Mouse (Mus musculus) T-helper 2 cell (primary cell): Measurements from ENCODE around the gene Entpd5.

ENCODE experiments used
- in situ Hi-C: fragments of 300-600 bp; cut with MboI, MseI; formaldehyde crosslinking; loops from one replicate; pipeline ENCODE4 v1.15.1; 2025; ENCODE audit warnings: high pct_unique_total_duplicates

Gene Entpd5

GRCm38 (mm10) chr12:84408819-84409507 lies at the start of gene Entpd5, which contains the start of gene Bbof1:
Gene Entpd5, minus strand, starts transcription at chr12:84409029.
Gene Bbof1, plus strand, starts transcription at chr12:84409071.
- in situ Hi-C loops, result no loop called here

GRCm38 (mm10) chr12:84456911-84457310 lies 48.1 kb upstream of the Entpd5 start:
- in situ Hi-C loops, result no loop called here

- in situ Hi-C loops, result no loop called here
Observed at GRCm38 (mm10) chr12:84451801-84452200, 43.0 kb upstream of the Entpd5 start.

GRCm38 (mm10) chr12:84450718-84451646 lies 42.2 kb upstream of the Entpd5 start, which contains the start of the genes Aldh6a1 and Lin52:
Gene Aldh6a1, minus strand, starts transcription at chr12:84451004.
Gene Lin52, plus strand, starts transcription at chr12:84451422.
- in situ Hi-C loops, result no loop called here

- in situ Hi-C loops, result no loop called here
Observed at GRCm38 (mm10) chr12:84450351-84450717, 41.5 kb upstream of the Entpd5 start.

- in situ Hi-C loops, result no loop called here
Observed at GRCm38 (mm10) chr12:84449887-84450286, 41.1 kb upstream of the Entpd5 start.

DNA sequence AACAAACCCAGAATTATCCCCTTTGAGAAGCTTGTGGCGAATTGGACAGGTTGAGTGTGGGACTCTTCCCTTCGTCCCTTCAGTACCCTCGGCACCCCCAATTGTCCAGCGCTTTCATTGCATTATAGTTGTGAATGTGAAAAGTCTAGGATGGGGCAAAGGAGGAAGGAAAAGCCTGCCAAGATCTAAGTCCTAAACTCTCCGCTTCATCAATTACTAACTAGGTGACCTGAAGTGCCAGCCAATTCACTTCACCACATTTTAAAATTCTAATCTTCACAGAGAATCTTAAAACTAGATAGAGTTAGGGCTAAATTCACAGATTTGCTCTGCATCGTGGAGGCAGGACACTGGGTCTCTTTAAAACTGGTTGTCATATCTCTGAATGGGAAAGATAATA lies 39.4 kb upstream of the Entpd5 start:
- in situ Hi-C loops, result no loop called here

- in situ Hi-C loops, result no loop called here
Observed at GRCm38 (mm10) chr12:84447386-84447785, 38.6 kb upstream of the Entpd5 start.

- in situ Hi-C loops, result no loop called here
Observed at GRCm38 (mm10) chr12:84442526-84442925, 33.7 kb upstream of the Entpd5 start.

- in situ Hi-C loops, result no loop called here
Observed at GRCm38 (mm10) chr12:84438697-84439096, 29.9 kb upstream of the Entpd5 start.

GRCm38 (mm10) chr12:84429825-84430224 lies 21.0 kb upstream of the Entpd5 start:
- in situ Hi-C loops, result no loop called here

DNA sequence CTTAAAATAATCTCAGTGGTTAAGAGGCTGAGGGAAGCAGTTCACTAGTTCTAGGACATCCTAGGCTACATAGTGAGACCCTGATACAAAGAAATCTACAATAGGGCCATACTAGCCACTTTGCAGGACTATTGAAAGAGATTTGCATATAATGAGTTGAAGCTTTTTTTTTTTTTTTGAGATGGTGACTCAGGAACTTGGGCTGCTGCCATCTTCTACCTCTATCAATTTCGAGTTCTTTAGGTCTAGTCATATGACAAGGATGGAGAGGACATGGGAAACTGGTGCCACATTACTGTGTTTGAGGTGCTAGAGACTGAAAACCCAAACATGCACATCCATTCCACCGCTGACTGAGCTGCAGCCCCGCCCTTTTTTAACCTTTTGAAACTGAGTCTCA lies 15.2 kb upstream of the Entpd5 start:
- in situ Hi-C loops, result no loop called here

- in situ Hi-C loops, result no loop called here
Observed at GRCm38 (mm10) chr12:84417605-84417922, 8.7 kb upstream of the Entpd5 start.

DNA sequence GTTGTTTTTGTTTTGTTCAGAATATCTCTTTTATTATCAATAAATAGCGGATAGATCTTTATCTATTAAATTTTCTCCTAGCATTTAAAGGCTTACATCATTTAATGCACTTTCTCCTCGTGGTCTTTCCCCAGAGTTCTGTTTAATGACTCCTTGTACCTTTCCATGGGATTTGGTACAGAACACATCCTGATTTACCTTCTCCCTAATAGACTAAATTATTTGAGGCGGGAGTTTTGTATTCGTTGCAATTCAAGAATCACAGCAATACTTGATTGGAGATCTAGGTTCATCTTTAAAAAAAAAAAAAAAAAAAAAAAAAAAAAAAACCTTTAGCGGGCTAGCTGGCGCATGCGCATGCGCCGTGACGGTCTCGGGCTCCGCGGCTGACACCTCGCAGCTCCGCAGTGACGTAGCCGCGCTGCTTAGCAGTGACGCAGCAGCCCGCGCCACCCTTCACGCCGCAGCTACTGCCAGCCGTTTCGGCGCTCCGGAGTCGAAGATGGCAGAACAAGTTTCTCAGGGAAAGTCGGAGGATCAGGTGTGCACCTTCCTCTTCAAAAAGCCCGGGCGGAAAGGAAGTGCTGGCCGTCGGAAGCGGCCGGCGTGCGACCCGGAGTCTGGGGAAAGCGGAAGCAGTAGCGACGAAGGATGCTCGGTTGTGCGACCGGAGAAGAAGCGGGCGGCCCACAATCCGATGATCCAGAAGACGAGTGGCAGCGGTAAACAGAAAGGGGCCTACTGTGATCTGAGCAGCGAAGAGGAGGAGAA lies 8.2 kb upstream of the Entpd5 start, which contains the start of gene Rnf113a2:
Gene Rnf113a2 (plus strand): TSS at position 363 of the 771 bp plus-strand sequence.
- in situ Hi-C loops, result no loop called here

GRCm38 (mm10) chr12:84407874-84408818 lies 683 bp downstream of the Entpd5 start:
- in situ Hi-C loops, result no loop called here

DNA sequence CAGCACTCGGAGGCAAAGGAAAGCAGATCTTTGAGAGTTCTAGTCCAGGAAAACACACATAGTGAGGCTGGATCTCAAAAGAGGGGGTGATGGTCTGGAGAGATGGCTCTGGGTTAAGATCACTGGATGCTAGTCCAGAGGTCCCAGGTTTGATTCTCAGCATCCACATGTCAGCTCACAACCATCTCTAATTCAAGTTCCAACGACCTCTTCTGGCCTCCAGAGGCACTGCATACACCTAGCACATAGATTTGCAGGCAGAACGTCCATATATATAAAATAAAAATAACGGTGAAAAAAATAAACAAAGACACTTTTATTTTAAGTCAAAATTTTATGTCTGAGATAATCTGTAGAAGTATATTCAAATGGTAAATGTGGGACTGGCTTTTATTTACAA lies 1.6 kb downstream of the Entpd5 start:
- in situ Hi-C loops, result no loop called here

DNA sequence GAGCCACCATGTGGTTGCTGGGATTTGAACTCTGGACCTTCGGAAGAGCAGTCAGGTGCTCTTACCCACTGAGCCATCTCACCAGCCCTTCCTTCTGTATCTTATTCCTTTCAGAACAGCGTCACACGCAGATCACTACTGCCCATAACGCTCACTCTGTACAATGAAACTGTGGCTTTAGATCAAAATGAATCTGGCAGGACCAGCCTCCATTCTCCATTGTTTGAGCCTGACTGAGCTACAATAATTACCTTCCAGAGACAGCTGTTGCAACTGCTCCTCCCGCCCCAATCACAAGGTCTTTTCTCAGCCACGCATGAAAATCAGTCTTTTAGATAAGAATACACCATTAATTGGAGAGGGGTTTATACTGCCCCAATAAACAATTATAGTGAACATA lies 4.3 kb downstream of the Entpd5 start:
- in situ Hi-C loops, result no loop called here

DNA sequence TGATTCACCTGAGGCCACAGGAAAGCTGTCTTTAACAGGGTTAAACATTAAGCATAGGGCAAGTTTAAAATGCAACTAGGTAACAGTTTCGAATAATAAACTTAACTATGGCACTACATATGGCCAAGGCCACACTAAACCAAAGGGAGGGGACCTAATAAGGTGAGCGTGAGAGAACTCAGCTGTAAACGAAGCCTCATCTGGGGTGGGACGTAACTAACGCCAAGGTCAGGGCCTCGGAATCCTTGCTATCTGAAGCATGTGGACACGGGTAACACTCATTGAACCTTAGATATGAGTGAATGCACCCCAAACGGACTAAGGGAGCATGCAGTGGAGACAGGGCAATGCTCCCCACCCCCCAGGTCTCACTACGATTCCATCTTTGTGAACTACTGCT lies 5.9 kb downstream of the Entpd5 start:
- in situ Hi-C loops, result no loop called here

DNA sequence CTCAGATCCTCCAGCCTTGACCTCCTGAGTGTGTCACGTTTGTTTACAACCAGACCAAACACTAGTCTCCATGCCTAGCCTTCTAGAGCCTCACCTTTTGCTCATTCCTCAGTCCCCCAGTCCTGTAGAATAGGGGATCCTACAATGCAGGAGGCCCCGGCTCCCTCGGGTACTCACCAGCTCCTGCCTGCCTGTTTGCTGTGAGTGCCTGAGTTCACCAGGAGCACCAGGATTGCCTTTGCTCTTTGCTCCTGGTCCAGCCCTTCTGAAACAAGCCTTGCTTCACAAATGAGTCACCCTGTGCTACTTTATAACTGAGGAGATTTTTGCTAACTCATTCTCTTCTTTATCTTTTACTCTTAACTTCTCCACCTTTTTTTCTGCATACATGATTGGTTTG lies 8.2 kb downstream of the Entpd5 start:
- in situ Hi-C loops, result no loop called here

- in situ Hi-C loops, result no loop called here
Observed at GRCm38 (mm10) chr12:84400068-84400467, 8.8 kb downstream of the Entpd5 start.

GRCm38 (mm10) chr12:84399663-84400062 lies 9.2 kb downstream of the Entpd5 start:
- in situ Hi-C loops, result no loop called here
